Mouse (Mus musculus): Measurements from ENCODE around the gene 2510039O18Rik.

DNA sequence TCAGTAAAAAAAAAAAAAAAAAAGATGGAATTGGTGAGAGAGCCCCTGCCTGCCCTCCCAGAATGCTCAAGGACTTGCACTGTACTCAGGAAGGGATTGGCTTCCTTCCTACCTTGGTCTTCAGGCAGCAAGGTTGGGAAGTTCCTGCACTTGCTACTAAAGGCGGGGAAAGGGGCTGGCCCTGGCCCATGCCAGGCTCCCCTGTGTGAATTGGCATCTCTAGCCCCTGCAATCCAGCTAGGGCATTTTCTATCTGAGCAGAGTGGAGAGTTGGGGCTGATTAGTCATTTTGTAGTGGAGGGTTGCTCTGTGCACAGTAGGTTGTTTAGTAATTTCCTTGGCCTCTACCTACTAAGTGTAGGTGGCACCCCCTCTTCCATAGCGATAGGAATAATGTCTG, 28.1 kb downstream of the 2510039O18Rik start:
- TF ChIP-seq CTCF (IDR thresholded peaks at IDR 0.05; ENCODE audit: low read depth), result no peak
- TF ChIP-seq EP300 (optimal IDR thresholded peaks at IDR 0.05), result no peak
